Mouse (Mus musculus) forebrain, embryonic 11.5 days (tissue): Measurements from ENCODE around the gene Pla2g15. TPM values are rescaled to one million over a fixed set of nuclear protein-coding genes. Genes with fewer than 3 reads are reported as not detected.

Experiments used
- ATAC-seq: fragments of 200-750 bp; cut with Nextera tagmentation; replicated peaks from 2 replicates; pipeline ENCODE4 v1.8.0; 2017; ENCODE audit warnings: moderate TSS enrichment; ENCODE audit not compliant: low FRiP score
- DNase-seq: peaks from one replicate; pipeline ENCODE4 v3.0.0-alpha.2; 2017; ENCODE audit warnings: low spot score
- H3K27ac ChIP-seq: fragments of 300-500 bp; sonication (generic); 2 replicates; pipeline ENCODE4 v1.5.1; 2014; ENCODE audit warnings: low read depth, low read length
- H3K27me3 ChIP-seq: fragments of 300-500 bp; sonication (generic); 2 replicates; pipeline ENCODE4 v1.6.1; 2014; ENCODE audit warnings: mild to moderate bottlenecking, low read length, mixed read lengths; ENCODE audit not compliant: control insufficient read depth, insufficient read depth
- H3K36me3 ChIP-seq: fragments of 300-500 bp; sonication (generic); 2 replicates; pipeline ENCODE4 v1.6.1; 2014; ENCODE audit warnings: mild to moderate bottlenecking, low read length, moderate library complexity, mixed read lengths; ENCODE audit not compliant: control insufficient read depth, insufficient read depth
- H3K4me1 ChIP-seq: fragments of 300-500 bp; sonication (generic); replicated peaks from 2 replicates; pipeline ENCODE4 v1.6.1; 2014; ENCODE audit warnings: low read length, mixed read lengths; ENCODE audit not compliant: control insufficient read depth, insufficient read depth
- H3K4me2 ChIP-seq: fragments of 300-500 bp; sonication (generic); 2 replicates; pipeline ENCODE4 v1.6.1; 2014; ENCODE audit warnings: low read depth, mild to moderate bottlenecking, low read length, moderate library complexity, mixed read lengths; ENCODE audit not compliant: severe bottlenecking
- H3K4me3 ChIP-seq: fragments of 300-500 bp; sonication (generic); 2 replicates; pipeline ENCODE4 v1.5.1; 2014; ENCODE audit warnings: low read depth, low read length
- H3K9ac ChIP-seq: fragments of 300-500 bp; sonication (generic); 2 replicates; pipeline ENCODE4 v1.6.1; 2014; ENCODE audit warnings: low read length
- H3K9me3 ChIP-seq: fragments of 300-500 bp; sonication (generic); 2 replicates; pipeline ENCODE4 v1.6.1; 2016; ENCODE audit warnings: low read length, mixed read lengths; ENCODE audit not compliant: control insufficient read depth
- WGBS: fragments of 180-500 bp; shearing (Covaris S2); extraction: QIAGEN DNeasy Blood & Tissue Kit; methylation state at CpG from one replicate; pipeline ENCODE4 v1.1.7; 2014; 5-methylcytosine and 5-hydroxymethylcytosine counted together
- polyA plus RNA-seq: library from polyadenylated mRNA; unstranded; fragments of >200 nt; fragmentation: Nextera tagmentation; extraction: Ambion mirVana; gene quantifications from 2 replicates; pipeline ENCODE4 v1.2.1, GENCODE M21; 2014

The Pla2g15 gene
- polyA plus RNA-seq, 1 experiment from 2014 or later: 7.1 TPM

DNA sequence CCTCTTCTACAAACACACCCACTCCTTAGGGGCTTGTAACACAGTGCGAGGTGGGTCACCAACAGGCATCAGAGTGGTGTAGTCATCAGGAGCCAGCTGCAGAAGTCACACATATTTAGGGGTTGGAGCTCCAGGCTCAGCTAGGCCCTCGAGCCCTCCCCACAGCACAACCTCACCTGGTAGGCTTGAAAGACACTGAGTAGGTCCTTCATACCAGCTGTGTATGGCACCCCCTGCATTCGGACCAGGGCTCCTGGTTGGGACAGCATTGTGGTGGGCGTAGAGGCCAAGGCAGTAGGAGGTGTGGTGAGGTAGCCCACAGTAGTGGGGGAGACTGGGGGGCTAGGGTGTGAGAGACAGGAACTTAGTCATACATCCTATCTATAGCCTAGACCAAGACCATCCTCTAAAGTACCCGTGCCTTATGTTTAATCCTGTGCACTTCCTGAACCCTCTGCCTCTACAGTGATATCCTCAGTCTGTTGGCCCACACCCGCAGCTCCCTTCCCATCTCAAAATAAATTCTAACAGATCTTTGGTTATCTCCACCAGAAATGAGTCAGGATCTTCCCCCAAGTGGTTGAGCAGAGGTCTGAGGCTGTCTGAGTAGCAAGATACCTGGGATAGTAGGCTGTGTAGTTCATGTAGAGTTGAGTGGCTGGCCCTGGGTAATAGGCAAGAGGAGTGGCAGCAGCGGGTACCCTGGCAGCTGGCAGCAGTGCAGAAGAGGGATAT, 18.5 kb upstream of the Pla2g15 start:
- H3K4me1 ChIP-seq: peaks cover 6% of the 10 kb centered on the region; the same call in 1 of the 2 replicates
- peaks cover 30% of the 10 kb centered on the region for H3K27me3 ChIP-seq
- no peak overlapping the region for H3K4me2 ChIP-seq
- DNase-seq (no peak), ATAC-seq (no peak)
- no peak overlapping the region for H3K9ac ChIP-seq
- no peak overlapping the region for H3K27ac ChIP-seq
- 93% methylated on average over 7 of the region's 7 CpGs for WGBS
- H3K9me3 ChIP-seq: no peaks in the 10 kb centered on the region
- H3K36me3 ChIP-seq: no peaks in the 10 kb centered on the region
- H3K4me3 ChIP-seq: no peak overlapping the region

DNA sequence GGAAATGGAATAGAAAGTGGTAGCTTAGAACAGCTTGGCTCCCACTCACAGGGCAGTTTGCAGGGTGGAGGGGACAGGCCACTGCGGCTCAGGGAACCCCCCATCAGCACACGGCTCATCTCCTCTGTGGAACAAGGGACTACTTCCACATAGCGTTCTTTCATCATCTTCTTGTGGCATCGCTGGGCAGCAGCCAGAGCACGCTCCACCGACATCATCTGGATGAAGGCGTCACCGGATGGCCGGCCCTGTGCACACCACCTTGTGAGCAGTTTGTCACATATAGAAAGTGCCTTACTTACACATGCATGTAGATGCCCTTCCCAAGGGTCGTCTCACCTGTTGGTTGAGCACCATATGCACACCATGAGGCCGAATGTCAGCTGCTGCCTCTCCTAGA, 17.8 kb upstream of the Pla2g15 start:
- H3K27me3 ChIP-seq: peaks cover 37% of the 10 kb centered on the region
- no peak overlapping the region for H3K9ac ChIP-seq
- no peaks in the 10 kb centered on the region for H3K9me3 ChIP-seq
- H3K36me3 ChIP-seq: no peaks in the 10 kb centered on the region
- H3K27ac ChIP-seq: no peak overlapping the region
- H3K4me3 ChIP-seq: no peak overlapping the region
- H3K4me2 ChIP-seq: no peak overlapping the region
- ATAC-seq (no peak), DNase-seq (no peak)
- peaks cover 11% of the 10 kb centered on the region; the same call in 1 of the 2 replicates for H3K4me1 ChIP-seq
- WGBS: 93% methylated on average over 11 of the region's 11 CpGs

DNA sequence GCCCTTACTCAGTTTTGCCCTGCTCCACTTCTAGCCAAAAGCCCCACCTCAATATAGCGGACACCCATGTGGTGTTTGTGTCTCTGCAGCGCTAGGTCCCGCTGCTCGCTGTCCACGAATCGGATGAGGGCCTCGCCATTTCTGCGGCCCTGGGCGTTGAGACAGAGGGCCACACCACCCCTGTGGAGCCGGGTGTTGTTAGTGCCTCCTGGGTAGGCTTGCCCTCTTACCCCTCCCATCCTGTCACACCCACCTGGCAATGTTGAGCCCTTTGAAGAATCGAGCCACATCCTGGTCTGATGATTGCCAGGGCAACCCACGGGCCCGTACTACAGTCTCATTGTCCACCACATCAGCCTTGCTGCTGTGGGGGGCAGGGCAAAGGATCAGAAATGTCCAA, 16.7 kb upstream of the Pla2g15 start:
- no peak overlapping the region for H3K4me3 ChIP-seq
- H3K27ac ChIP-seq: no peak overlapping the region
- H3K9ac ChIP-seq: no peak overlapping the region
- ATAC-seq (no peak), DNase-seq (no peak)
- WGBS: 75% methylated on average over 13 of the region's 13 CpGs
- no peaks in the 10 kb centered on the region for H3K9me3 ChIP-seq
- peaks cover 18% of the 10 kb centered on the region; the same call in 1 of the 2 replicates for H3K4me1 ChIP-seq
- peaks cover 48% of the 10 kb centered on the region for H3K27me3 ChIP-seq
- H3K4me2 ChIP-seq: no peak overlapping the region
- H3K36me3 ChIP-seq: no peaks in the 10 kb centered on the region

DNA sequence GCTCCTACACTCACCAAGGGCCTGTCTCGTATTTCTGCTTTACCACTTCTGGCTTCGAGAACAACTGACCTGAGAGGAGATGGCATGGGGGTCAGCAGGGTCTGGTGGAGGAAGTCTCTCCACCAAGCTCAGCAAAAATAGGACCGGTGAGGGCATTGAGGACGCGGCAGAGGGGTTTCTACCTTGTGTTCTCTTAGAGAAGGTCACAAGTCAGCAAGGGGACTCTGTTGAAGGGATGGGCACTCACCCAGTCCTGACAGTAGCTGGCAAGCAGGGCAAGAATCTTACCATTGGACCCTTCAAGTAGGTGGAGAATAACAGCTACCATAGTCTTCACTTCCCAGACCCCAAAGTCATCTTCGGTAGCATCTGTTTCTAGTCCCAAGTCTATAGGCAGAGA, 16.3 kb upstream of the Pla2g15 start:
- 80% methylated on average over 6 of the region's 6 CpGs for WGBS
- peaks cover 18% of the 10 kb centered on the region; the same call in 1 of the 2 replicates for H3K4me1 ChIP-seq
- ATAC-seq (no peak), DNase-seq (no peak)
- no peaks in the 10 kb centered on the region for H3K36me3 ChIP-seq
- H3K27me3 ChIP-seq: peaks cover 51% of the 10 kb centered on the region
- no peak overlapping the region for H3K9ac ChIP-seq
- H3K27ac ChIP-seq: no peak overlapping the region
- H3K4me3 ChIP-seq: no peak overlapping the region
- no peak overlapping the region for H3K4me2 ChIP-seq
- no peaks in the 10 kb centered on the region for H3K9me3 ChIP-seq

DNA sequence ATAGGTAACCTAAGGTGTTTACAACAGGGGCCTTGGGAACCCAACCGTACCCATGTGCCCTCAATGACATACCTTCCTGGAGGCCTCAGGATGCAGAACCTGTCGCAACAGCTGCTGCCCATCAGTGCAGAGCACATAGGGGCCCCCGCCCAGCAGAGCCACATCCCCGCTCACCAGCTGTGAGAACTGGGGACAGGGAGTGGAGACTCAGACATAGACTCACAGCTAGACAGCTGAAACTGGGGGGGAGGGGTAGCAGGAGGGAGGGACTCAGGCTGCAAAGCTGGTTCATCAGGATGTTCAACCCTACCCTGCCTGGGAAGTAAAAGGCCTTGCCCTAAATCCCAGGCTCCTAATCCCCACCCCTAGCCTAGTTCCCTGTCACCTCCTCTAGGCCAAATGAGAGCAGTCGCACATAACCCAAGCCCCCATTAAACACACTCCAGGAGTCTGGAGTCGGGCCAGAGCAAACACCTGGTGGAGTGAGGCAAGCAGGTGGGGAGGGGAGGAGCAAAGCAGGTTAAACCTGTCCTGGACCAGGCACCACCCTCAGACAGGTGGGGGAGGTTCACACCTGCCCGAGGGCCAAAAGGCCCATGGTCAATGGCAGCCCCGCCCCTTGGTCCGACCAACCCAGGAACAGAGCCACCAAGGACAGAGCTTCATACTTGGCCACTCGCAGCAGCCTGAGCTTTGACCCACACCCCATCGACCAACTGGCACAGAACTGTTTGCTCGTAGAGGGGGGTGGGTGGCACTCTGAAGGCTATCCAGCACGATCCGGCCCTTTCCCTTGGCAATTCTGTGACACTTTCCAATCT, 15.2 kb upstream of the Pla2g15 start:
- ATAC-seq (no peak), DNase-seq (no peak)
- Histone ChIP-seq H3K27ac (no peak overlapping the region), H3K4me3 (no peak overlapping the region), H3K4me2 (no peak overlapping the region), H3K9me3 (no peaks in the 10 kb centered on the region), H3K36me3 (no peaks in the 10 kb centered on the region), H3K9ac (no peak overlapping the region), H3K4me1 (peaks cover 18% of the 10 kb centered on the region; the same call in 1 of the 2 replicates), H3K27me3 (peaks cover 54% of the 10 kb centered on the region)
- 22% methylated on average over 14 of the region's 14 CpGs for WGBS

DNA sequence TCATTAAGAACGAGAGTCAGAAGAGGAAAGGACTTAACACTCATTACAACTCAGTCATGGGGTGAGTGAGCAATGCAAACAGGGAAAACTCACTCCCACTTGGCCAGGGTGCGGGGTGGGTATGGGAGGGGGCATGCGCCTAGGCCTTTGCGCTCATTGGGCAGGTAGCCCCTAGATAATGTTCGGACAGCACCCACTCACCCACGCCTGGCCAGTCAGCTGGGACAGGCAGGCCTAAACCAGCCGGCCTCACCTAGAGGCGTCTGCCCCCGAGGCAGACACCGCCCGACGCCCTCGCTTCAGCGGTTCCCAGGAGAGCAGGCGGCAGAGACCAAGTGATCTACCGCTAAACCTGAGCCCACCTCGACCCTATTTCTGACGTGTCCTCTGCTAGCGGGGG, 14.5 kb upstream of the Pla2g15 start:
- H3K9ac ChIP-seq: no peak overlapping the region; the same call in 1 of the 2 replicates
- H3K4me2 ChIP-seq: peak overlapping the region; percentile 77; the same call in 1 of the 2 replicates
- H3K4me1 ChIP-seq: peaks cover 18% of the 10 kb centered on the region; the same call in 1 of the 2 replicates
- ATAC-seq: no peak
- H3K4me3 ChIP-seq: peak overlapping the region; percentile 30; the same call in 1 of the 2 replicates
- H3K9me3 ChIP-seq: no peaks in the 10 kb centered on the region
- DNase-seq: peak; percentile 64
- peaks cover 55% of the 10 kb centered on the region for H3K27me3 ChIP-seq
- WGBS: 4% methylated on average over 19 of the region's 19 CpGs
- H3K27ac ChIP-seq: no peak overlapping the region
- H3K36me3 ChIP-seq: no peaks in the 10 kb centered on the region

DNA sequence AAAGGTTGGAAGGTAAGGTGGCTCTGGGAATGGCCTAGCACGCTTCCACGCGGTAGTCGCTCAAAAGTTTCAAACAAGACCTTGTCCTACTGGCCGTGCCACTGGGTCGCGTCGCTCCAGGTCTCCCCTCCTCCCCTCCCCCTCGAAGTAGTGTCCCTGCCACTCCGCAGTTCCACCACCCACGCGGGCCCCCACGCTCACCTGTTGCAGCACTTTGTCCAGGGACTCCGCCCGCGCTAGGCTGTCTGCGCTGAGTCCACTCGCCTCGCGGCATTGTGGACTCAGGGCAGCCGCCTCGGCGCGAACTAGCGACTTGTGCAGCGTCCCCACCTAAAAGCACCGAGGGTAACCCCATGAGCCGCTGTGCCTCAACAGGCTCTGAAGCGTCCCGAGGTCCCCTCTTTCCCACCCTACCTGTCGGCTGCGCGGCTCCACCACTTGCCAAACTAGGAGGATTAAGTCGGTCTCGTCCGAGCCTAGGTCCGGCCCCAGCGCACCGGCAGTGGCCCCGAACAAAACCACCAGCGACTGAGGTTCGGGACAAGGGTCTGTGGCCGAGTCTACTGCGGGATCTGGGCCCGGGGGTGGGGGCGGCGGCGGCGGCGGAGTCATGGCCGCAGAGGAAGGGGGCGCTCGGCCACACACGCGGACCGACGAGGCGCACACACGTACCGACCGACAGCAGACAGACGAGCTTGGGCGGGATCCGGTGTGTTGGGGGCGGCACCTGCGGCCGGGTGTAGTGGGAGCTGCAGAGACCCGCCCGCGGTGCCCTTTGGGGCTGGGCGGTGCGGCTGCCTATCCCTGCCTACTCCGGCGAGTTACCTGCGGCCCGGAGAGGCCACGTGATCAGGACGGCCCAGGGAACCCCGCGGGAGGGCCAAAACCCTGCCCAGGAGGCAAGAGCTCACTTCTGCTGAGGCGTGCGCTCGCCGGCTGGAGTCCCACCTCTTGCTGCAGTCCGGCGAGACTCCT, 13.8 kb upstream of the Pla2g15 start, which contains the start of gene Esrp2:
Gene Esrp2, minus strand, starts transcription at position 819 of the 975 bp plus-strand sequence.
- H3K4me2 ChIP-seq: peak within 1 kb of the TSS; percentile 77
- under 1% methylated on average over 86 of the region's 86 CpGs for WGBS
- no peaks in the 10 kb centered on the region for H3K36me3 ChIP-seq
- no peak within 1 kb of the TSS for H3K27ac ChIP-seq
- peak within 1 kb of the TSS; percentile 23; the same call in 1 of the 2 replicates for H3K9ac ChIP-seq
- peak; percentile 68 for DNase-seq
- peaks cover 18% of the 10 kb centered on the region; the same call in 1 of the 2 replicates for H3K4me1 ChIP-seq
- H3K9me3 ChIP-seq: no peaks in the 10 kb centered on the region
- peaks cover 55% of the 10 kb centered on the region for H3K27me3 ChIP-seq
- H3K4me3 ChIP-seq: peak within 1 kb of the TSS; percentile 40
- ATAC-seq: no peak
